Mouse (Mus musculus) olfactory bulb, adult 2 months (tissue): ENCODE results near the gene Chd1l.

Experiments
- CTCF ChIP-seq: fragments of 200-500 bp; IDR thresholded peaks from 2 replicates; pipeline ENCODE4 v1.5.1; 2012; ENCODE audit warnings: low read depth, mild to moderate bottlenecking, low read length, moderate library complexity; ENCODE audit not compliant: insufficient read depth
- POLR2A ChIP-seq: fragments of 200-500 bp; IDR thresholded peaks from 2 replicates; pipeline ENCODE4 v1.6.1; 2012; ENCODE audit warnings: mild to moderate bottlenecking, low read depth, low read length, moderate library complexity; ENCODE audit not compliant: insufficient read depth

DNA sequence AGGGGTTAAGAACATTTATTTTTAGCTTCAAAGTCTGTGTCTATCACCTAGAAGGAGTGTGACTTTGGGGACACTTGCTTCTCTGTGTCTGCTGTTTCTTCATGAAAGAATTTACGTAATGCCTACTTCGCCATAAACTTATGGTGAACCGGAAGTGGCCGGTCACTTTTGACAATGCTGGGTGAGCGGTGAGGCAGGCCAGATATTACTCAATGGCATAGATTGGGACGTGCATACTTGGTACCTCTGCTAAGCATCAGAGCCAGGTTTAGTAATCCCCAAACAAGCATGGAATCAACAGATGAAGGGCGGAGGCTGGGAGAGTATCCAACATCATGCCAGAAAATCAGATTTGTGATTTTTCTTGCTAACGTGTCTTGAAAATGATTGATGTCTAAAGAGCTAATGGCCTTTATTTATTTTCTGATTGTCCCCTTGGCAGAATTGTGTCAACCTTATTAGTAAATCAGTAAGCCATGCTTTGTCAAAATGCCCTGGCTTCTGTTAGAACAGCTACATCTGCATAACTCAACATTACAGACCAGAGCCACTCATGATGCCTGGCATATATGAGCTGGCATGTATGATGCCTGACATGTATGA lies 21.4 kb upstream of the Chd1l start:
- no peak for TF ChIP-seq CTCF
- no peak for TF ChIP-seq POLR2A
